Comparison of ENCODE assay signal across 13 mouse cellular contexts in the genomic region with DNA sequence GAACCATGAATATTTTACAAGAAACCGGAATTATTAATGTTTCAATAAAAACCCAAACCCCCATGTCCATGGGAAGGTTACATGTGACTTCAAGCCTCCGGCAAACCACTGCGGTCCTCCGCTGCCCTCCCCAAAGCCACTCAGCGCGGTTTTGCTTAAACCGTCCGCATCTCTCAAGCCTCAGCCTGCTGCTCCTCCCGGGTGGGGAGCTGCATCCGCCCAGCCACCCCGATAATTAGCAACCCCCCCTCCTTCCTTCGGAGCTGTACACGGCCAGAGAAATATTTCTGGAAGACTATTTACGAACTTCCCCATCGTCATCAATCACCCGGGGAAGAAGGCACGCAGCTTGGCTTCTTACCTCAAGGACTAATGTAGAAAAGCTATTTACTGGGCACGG.
DNase-seq lines count a peak whose midpoint lies in the region; ATAC-seq and TF ChIP-seq lines count a peak whose summit lies in the region.
"Had no signal": no experiment of that assay in that cellular context is flagged by ENCODE, and none has a peak within 500 bp of the region (broad histone marks: within the 10 kb centered on the region; RNA-seq: fewer than 3 reads in every experiment).

No protein-coding gene starts in this region.

- TF ChIP-seq POLR2A in thymus, adult 2 months (IDR thresholded peaks at IDR 0.05; ENCODE audit: control insufficient read depth, extremely low read depth, insufficient read depth, low read length, poor library complexity) = no peak

- no peak for TF ChIP-seq CTCF in intestine, postnatal 0 days (IDR thresholded peaks at IDR 0.05; ENCODE audit: low read depth)
- TF ChIP-seq CTCF in thymus, adult 2 months (IDR thresholded peaks at IDR 0.05; ENCODE audit: borderline replicate concordance, control insufficient read depth, extremely low read depth, insufficient read depth, low read length, poor library complexity) = no peak

- H3K27ac ChIP-seq in hindbrain, embryonic 15.5 days (replicated peaks) = no peak overlapping the region
- H3K27ac ChIP-seq in hindbrain, embryonic 11.5 days (ENCODE audit: low read depth, low read length) = no peak overlapping the region
- H3K27ac ChIP-seq in midbrain, embryonic 13.5 days = no peak overlapping the region
- no peak overlapping the region for H3K27ac ChIP-seq in midbrain, embryonic 10.5 days (replicated peaks)
- H3K27ac ChIP-seq in intestine, postnatal 0 days (ENCODE audit: low read depth, low read length) = no peak overlapping the region
- H3K27ac ChIP-seq in stomach, embryonic 15.5 days = no peak overlapping the region
- no peak overlapping the region for H3K27ac ChIP-seq in thymus, adult 2 months (ENCODE audit: control insufficient read depth, insufficient read depth, low read length)
- H3K27ac ChIP-seq: embryonic facial prominence, embryonic 12.5 days; layer of hippocampus, adult 2 months; liver, embryonic 13.5 days had no signal

- no peaks in the 10 kb centered on the region for H3K9me3 ChIP-seq in hindbrain, embryonic 15.5 days
- H3K9me3 ChIP-seq in hindbrain, embryonic 11.5 days (ENCODE audit: control insufficient read depth, low read length) = no peaks in the 10 kb centered on the region
- H3K9me3 ChIP-seq in midbrain, embryonic 13.5 days = no peaks in the 10 kb centered on the region
- H3K9me3 ChIP-seq in midbrain, embryonic 10.5 days (replicated peaks) = peaks cover 5% of the 10 kb centered on the region; the same call in 1 of the 2 replicates
- H3K9me3 ChIP-seq in intestine, postnatal 0 days (ENCODE audit: control insufficient read depth) = 0 out of 2 replicates have a peak, but pooled peaks cover 3% of the 10 kb centered on the region
- no peaks in the 10 kb centered on the region for H3K9me3 ChIP-seq in stomach, embryonic 15.5 days
- H3K9me3 ChIP-seq: embryonic facial prominence, embryonic 12.5 days; liver, embryonic 13.5 days had no signal

- no peak overlapping the region for H3K9ac ChIP-seq in hindbrain, embryonic 15.5 days
- H3K9ac ChIP-seq in hindbrain, embryonic 11.5 days (ENCODE audit: low read depth, low read length) = no peak overlapping the region
- no peak overlapping the region for H3K9ac ChIP-seq in midbrain, embryonic 13.5 days (replicated peaks)
- no peak overlapping the region for H3K9ac ChIP-seq in intestine, postnatal 0 days (ENCODE audit: low read depth, low read length)
- H3K9ac ChIP-seq in stomach, embryonic 15.5 days = no peak overlapping the region
- H3K9ac ChIP-seq: embryonic facial prominence, embryonic 12.5 days; heart, embryonic 12.5 days; liver, embryonic 13.5 days had no signal

- WGBS in hindbrain, embryonic 15.5 days = 57% methylated on average over 18 of the region's 18 CpGs
- 66% methylated on average over 18 of the region's 18 CpGs for WGBS in hindbrain, embryonic 11.5 days
- WGBS in midbrain, embryonic 13.5 days = 73% methylated on average over 18 of the region's 18 CpGs
- WGBS in midbrain, embryonic 10.5 days = 87% methylated on average over 18 of the region's 18 CpGs
- WGBS in intestine, postnatal 0 days = 40% methylated on average over 18 of the region's 18 CpGs
- WGBS in stomach, embryonic 15.5 days = 25% methylated on average over 18 of the region's 18 CpGs
- WGBS in thymus, adult 2 months = 7% methylated on average over 18 of the region's 18 CpGs

- ATAC-seq in hindbrain, embryonic 15.5 days (ENCODE audit: low FRiP score, low read depth) = peak; percentile 46; the same call in 1 of the 2 replicates
- ATAC-seq in hindbrain, embryonic 11.5 days (ENCODE audit: low FRiP score) = no peak
- no peak for ATAC-seq in midbrain, embryonic 13.5 days
- no peak for ATAC-seq in intestine, postnatal 0 days
- no peak for ATAC-seq in stomach, embryonic 15.5 days (ENCODE audit: insufficient read depth, low FRiP score, low read depth)

- DNase-seq in hindbrain, embryonic 11.5 days (ENCODE audit: low spot score) = no peak
- DNase-seq in midbrain, embryonic 10.5 days (ENCODE audit: low spot score) = no peak
- DNase-seq in thymus, adult 2 months = no peak
- no peak for DNase-seq in ovary, postnatal 10 days (ENCODE audit: low spot score)
- DNase-seq: liver, embryonic 13.5 days; thymus, postnatal 36 days had no signal

- peaks cover 14% of the 10 kb centered on the region for H3K4me1 ChIP-seq in hindbrain, embryonic 15.5 days (replicated peaks)
- no peaks in the 10 kb centered on the region for H3K4me1 ChIP-seq in hindbrain, embryonic 11.5 days (replicated peaks; ENCODE audit: control insufficient read depth, insufficient read depth, low read length)
- H3K4me1 ChIP-seq in midbrain, embryonic 13.5 days (replicated peaks) = peaks cover 5% of the 10 kb centered on the region; the same call in 1 of the 2 replicates
- H3K4me1 ChIP-seq in midbrain, embryonic 10.5 days = no peaks in the 10 kb centered on the region
- no peaks in the 10 kb centered on the region for H3K4me1 ChIP-seq in intestine, postnatal 0 days (replicated peaks; ENCODE audit: control insufficient read depth, insufficient read depth, low read length)
- H3K4me1 ChIP-seq in stomach, embryonic 15.5 days = 0 out of 2 replicates have a peak, but pooled peaks cover 11% of the 10 kb centered on the region
- no peaks in the 10 kb centered on the region for H3K4me1 ChIP-seq in thymus, adult 2 months (replicated peaks; ENCODE audit: control insufficient read depth, insufficient read depth, low read length)

- 0 out of 2 replicates have a peak overlapping the region, but pooled peaks have one; percentile 12 for H3K4me3 ChIP-seq in hindbrain, embryonic 15.5 days
- H3K4me3 ChIP-seq in hindbrain, embryonic 11.5 days (ENCODE audit: low read depth, low read length) = no peak overlapping the region
- H3K4me3 ChIP-seq in midbrain, embryonic 13.5 days (replicated peaks) = no peak overlapping the region
- no peak overlapping the region for H3K4me3 ChIP-seq in midbrain, embryonic 10.5 days
- no peak overlapping the region for H3K4me3 ChIP-seq in intestine, postnatal 0 days (ENCODE audit: low read depth, low read length)
- H3K4me3 ChIP-seq in stomach, embryonic 15.5 days (replicated peaks) = no peak overlapping the region
- H3K4me3 ChIP-seq in thymus, adult 2 months (ENCODE audit: control insufficient read depth, insufficient read depth, low read length) = no peak overlapping the region
- H3K4me3 ChIP-seq: embryonic facial prominence, embryonic 12.5 days; heart, embryonic 12.5 days; layer of hippocampus, adult 2 months; liver, embryonic 13.5 days had no signal

- no peaks in the 10 kb centered on the region for H3K27me3 ChIP-seq in hindbrain, embryonic 15.5 days
- no peaks in the 10 kb centered on the region for H3K27me3 ChIP-seq in hindbrain, embryonic 11.5 days (ENCODE audit: control insufficient read depth, insufficient read depth, low read length)
- H3K27me3 ChIP-seq in midbrain, embryonic 13.5 days = peaks cover 6% of the 10 kb centered on the region; the same call in 1 of the 2 replicates
- H3K27me3 ChIP-seq in midbrain, embryonic 10.5 days (ENCODE audit: low read depth, poor library complexity, severe bottlenecking) = peaks cover 22% of the 10 kb centered on the region
- H3K27me3 ChIP-seq in intestine, postnatal 0 days (replicated peaks; ENCODE audit: control insufficient read depth, insufficient read depth, low read length) = no peaks in the 10 kb centered on the region
- H3K27me3 ChIP-seq in stomach, embryonic 15.5 days (replicated peaks) = no peaks in the 10 kb centered on the region
- no peaks in the 10 kb centered on the region for H3K27me3 ChIP-seq in thymus, adult 2 months (ENCODE audit: control insufficient read depth, insufficient read depth, low read length)
- H3K27me3 ChIP-seq: embryonic facial prominence, embryonic 12.5 days had no signal

- H3K4me2 ChIP-seq in hindbrain, embryonic 15.5 days = peak overlapping the region; percentile 41
- H3K4me2 ChIP-seq in hindbrain, embryonic 11.5 days (replicated peaks; ENCODE audit: low read depth, low read length) = no peak overlapping the region
- H3K4me2 ChIP-seq in midbrain, embryonic 13.5 days (replicated peaks) = 0 out of 2 replicates have a peak overlapping the region, but pooled peaks have one; percentile 11
- H3K4me2 ChIP-seq in intestine, postnatal 0 days (replicated peaks; ENCODE audit: low read depth) = 0 out of 2 replicates have a peak overlapping the region, but pooled peaks have one; percentile 9
- H3K4me2 ChIP-seq in stomach, embryonic 15.5 days = peak overlapping the region; percentile 11; the same call in 1 of the 2 replicates
- H3K4me2 ChIP-seq: embryonic facial prominence, embryonic 12.5 days; heart, embryonic 12.5 days; liver, embryonic 13.5 days had no signal

- H3K36me3 ChIP-seq in hindbrain, embryonic 15.5 days = no peaks in the 10 kb centered on the region
- no peaks in the 10 kb centered on the region for H3K36me3 ChIP-seq in hindbrain, embryonic 11.5 days (ENCODE audit: control insufficient read depth, insufficient read depth, low read length)
- H3K36me3 ChIP-seq in midbrain, embryonic 13.5 days = no peaks in the 10 kb centered on the region
- H3K36me3 ChIP-seq in midbrain, embryonic 10.5 days = no peaks in the 10 kb centered on the region
- H3K36me3 ChIP-seq in intestine, postnatal 0 days (ENCODE audit: control insufficient read depth, insufficient read depth) = no peaks in the 10 kb centered on the region
- H3K36me3 ChIP-seq in stomach, embryonic 15.5 days = no peaks in the 10 kb centered on the region
- no peaks in the 10 kb centered on the region for H3K36me3 ChIP-seq in thymus, adult 2 months (ENCODE audit: control insufficient read depth, insufficient read depth, low read length)
- H3K36me3 ChIP-seq: embryonic facial prominence, embryonic 12.5 days; heart, embryonic 12.5 days; liver, embryonic 13.5 days had no signal
